Mouse (Mus musculus) heart, postnatal 0 days (tissue): ENCODE results near the gene Rbms3.

Experiments used
- CTCF ChIP-seq: IDR thresholded peaks from 2 replicates; pipeline ENCODE4 v1.5.1; 2016; ENCODE audit warnings: antibody characterized with exemption, control low read depth, low read depth
- EP300 ChIP-seq: IDR thresholded peaks from 2 replicates; pipeline ENCODE4 v1.6.1; 2016; ENCODE audit warnings: antibody characterized with exemption, low read depth

DNA sequence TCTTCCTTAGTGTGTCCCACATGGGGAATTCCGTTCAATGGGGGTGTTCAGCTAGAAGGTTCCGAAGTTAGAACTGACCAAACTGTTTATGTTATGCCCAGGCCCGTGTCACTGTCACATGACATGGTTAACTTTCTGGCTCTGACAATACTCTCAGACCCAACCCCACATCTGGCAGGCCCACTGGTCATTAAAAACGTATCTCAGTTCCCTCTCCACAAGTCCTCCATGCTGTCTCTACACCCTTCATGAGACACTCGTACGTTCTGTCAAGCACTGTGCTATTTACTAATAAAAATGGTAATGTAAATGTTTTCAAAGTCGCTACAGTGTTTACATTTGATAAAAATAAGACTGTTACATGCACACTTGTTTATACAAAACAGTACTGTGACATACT, 837.9 kb downstream of the Rbms3 start:
- TF ChIP-seq CTCF = no peak
- no peak for TF ChIP-seq EP300
